Mouse (Mus musculus): ENCODE measurements around the gene Nt5dc3.

DNA sequence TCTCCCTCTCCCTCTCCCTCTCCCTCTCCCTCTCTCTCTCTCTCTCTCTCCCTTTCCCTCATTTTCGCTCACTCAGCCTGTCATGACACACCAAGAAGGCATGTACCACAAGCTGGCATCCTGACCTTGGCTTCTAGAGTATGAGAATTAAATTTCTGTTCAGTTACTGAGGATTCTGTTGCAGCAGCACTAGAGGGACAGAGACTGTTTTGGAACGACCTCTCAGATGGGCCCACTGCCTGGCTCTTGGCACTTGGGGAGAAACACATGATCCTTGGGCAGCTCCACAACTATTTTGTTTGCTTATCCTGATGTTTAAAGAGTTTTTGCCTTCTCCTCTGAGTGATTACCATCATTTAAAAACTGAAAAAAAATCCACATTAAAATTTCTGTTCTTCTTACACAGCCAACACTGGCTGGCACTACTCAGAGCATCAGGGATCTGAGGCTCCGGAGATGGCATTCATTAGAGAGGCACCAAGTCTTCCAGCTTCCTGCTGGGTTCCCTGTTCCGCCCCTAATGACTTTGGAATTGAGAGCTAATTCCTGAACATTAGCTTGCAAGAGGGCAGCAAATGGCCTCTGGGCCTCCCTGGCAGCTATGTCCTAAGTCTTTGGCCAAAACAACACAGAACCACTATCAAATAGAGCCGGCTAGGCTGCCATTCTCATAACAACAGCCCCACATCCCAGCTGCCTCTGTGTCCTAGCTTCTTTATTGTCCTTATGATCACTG lies 101.4 kb downstream of the Nt5dc3 start:
- TF ChIP-seq GATA1 (IDR thresholded peaks at IDR 0.05; ENCODE audit: borderline replicate concordance, low read length) (no peak), FLI1 (IDR thresholded peaks at IDR 0.05; ENCODE audit: low read length) (no peak)
